Mouse (Mus musculus) brain, embryonic 14.5 days (tissue): ENCODE measurements around the gene Trim14.

Source experiments
- CTCF ChIP-seq: fragments of 200-500 bp; IDR thresholded peaks from 2 replicates; pipeline ENCODE4 v1.5.1; 2012; ENCODE audit warnings: inconsistent platforms, mild to moderate bottlenecking, moderate library complexity, borderline replicate concordance; ENCODE audit not compliant: insufficient read depth, insufficient read length; ENCODE audit errors: extremely low read depth
- POLR2A ChIP-seq: fragments of 200-500 bp; IDR thresholded peaks from 2 replicates; pipeline ENCODE4 v1.6.1; 2012; ENCODE audit warnings: mild to moderate bottlenecking, inconsistent platforms, borderline replicate concordance; ENCODE audit not compliant: poor library complexity, insufficient read depth, insufficient read length, severe bottlenecking; ENCODE audit errors: extremely low read depth

- TF ChIP-seq CTCF (no peak), POLR2A (no peak)
Observed at GRCm38 (mm10) chr4:46452855-46453719, 82.9 kb downstream of the Trim14 start.
